24 mouse cellular contexts compared by ENCODE assay signal in genomic region chr13:3822105-3822504, GRCm38 (mm10). TPM values are rescaled to one million over a fixed set of nuclear protein-coding genes. Genes with fewer than 3 reads are reported as not detected.
DNase-seq lines count a peak whose midpoint lies in the region; ATAC-seq lines count a peak whose summit lies in the region.
"Had no signal": no experiment of that assay in that cellular context is flagged by ENCODE, and none has a peak within 500 bp of the region (broad histone marks: within the 10 kb centered on the region; RNA-seq: fewer than 3 reads in every experiment).

No protein-coding gene starts in this region.

- ATAC-seq in granulocyte monocyte progenitor cell, adult 5-6 weeks (replicated peaks; ENCODE audit: poor library complexity, severe bottlenecking) = peak; percentile 74
- ATAC-seq in megakaryocyte progenitor cell, adult 5-6 weeks (replicated peaks; ENCODE audit: poor library complexity) = peak; percentile 65
- no peak for ATAC-seq in monocyte, adult 5-6 weeks (replicated peaks; ENCODE audit: insufficient number of reproducible peaks, low FRiP score, low TSS enrichment, poor library complexity, severe bottlenecking)
- ATAC-seq: forebrain, postnatal 0 days had no signal

- intact Hi-C loops in left cerebral cortex, postnatal 14 days (cut with DNase I) = no loop called here

- peak; percentile 31 for DNase-seq in heart, adult 11 months
- no peak for DNase-seq in heart, postnatal 4 days
- peak; percentile 64 for DNase-seq in 416B (ENCODE audit: low read depth)
- no peak for DNase-seq in left cerebral cortex, postnatal 14 days (ENCODE audit: low spot score in 2 of 2)
- DNase-seq: adrenal gland, postnatal 14 days; cerebellum, adult 8-10 months; forebrain, postnatal 0 days; gastrocnemius, postnatal 14 days; heart, adult 2 months; heart, postnatal 14 days; kidney, adult 9 months; kidney, postnatal 36 days; layer of hippocampus, postnatal 36 days; lung, postnatal 4 days; right cerebral cortex, postnatal 14 days; thymus, postnatal 14 days had no signal

RNA-seq across cellular contexts. Expression of gene Calm4, which starts 15.5 kb away (rescaled TPM):
- total RNA-seq in heart, postnatal 4 days (2021) = not detected
- not detected in 2 replicates for total RNA-seq in granulocyte monocyte progenitor cell, adult 5-6 weeks (2014; fragmentation: Nextera tagmentation)
- not detected in 2 replicates for total RNA-seq in granulocyte monocyte progenitor cell, adult 5-6 weeks (2017)
- not detected in 2 replicates for total RNA-seq in megakaryocyte progenitor cell, adult 5-6 weeks (2015)
- not detected in 2 replicates for total RNA-seq in megakaryocyte progenitor cell, adult 5-6 weeks (2017)
- not detected for total RNA-seq in left cerebral cortex, postnatal 14 days (2021)
- total RNA-seq in monocyte, adult 5-6 weeks (2017) = not detected in 3 replicates
- total RNA-seq: adrenal gland, postnatal 14 days; CH12.LX; forebrain, postnatal 0 days; G1E; gastrocnemius, postnatal 14 days; heart, adult 2 months; heart, postnatal 14 days; layer of hippocampus, adult 8-10 months; layer of hippocampus, postnatal 36 days; left cerebral cortex, postnatal 25 days had no signal

RNA-seq across cellular contexts. Expression of gene Calml3, which starts 18.0 kb away (rescaled TPM):
- not detected for total RNA-seq in heart, postnatal 4 days (2021)
- not detected in 2 replicates for total RNA-seq in granulocyte monocyte progenitor cell, adult 5-6 weeks (2014; fragmentation: Nextera tagmentation)
- total RNA-seq in granulocyte monocyte progenitor cell, adult 5-6 weeks (2017) = not detected in 2 replicates
- not detected in 2 replicates for total RNA-seq in megakaryocyte progenitor cell, adult 5-6 weeks (2015)
- total RNA-seq in megakaryocyte progenitor cell, adult 5-6 weeks (2017) = not detected in 2 replicates
- not detected for total RNA-seq in left cerebral cortex, postnatal 14 days (2021)
- total RNA-seq in monocyte, adult 5-6 weeks (2017) = not detected in 3 replicates
- total RNA-seq: adrenal gland, postnatal 14 days; CH12.LX; forebrain, postnatal 0 days; gastrocnemius, postnatal 14 days; heart, adult 2 months; layer of hippocampus, adult 8-10 months; layer of hippocampus, postnatal 36 days; left cerebral cortex, postnatal 25 days had no signal

RNA-seq across cellular contexts. Expression of gene Calm5, which starts 31.9 kb away (rescaled TPM):
- total RNA-seq in heart, postnatal 4 days (2021) = not detected
- not detected in 2 replicates for total RNA-seq in granulocyte monocyte progenitor cell, adult 5-6 weeks (2014; fragmentation: Nextera tagmentation)
- not detected in 2 replicates for total RNA-seq in granulocyte monocyte progenitor cell, adult 5-6 weeks (2017)
- total RNA-seq in megakaryocyte progenitor cell, adult 5-6 weeks (2015) = not detected in 2 replicates
- total RNA-seq in megakaryocyte progenitor cell, adult 5-6 weeks (2017) = not detected in 2 replicates
- total RNA-seq in left cerebral cortex, postnatal 14 days (2021) = not detected
- total RNA-seq in monocyte, adult 5-6 weeks (2017) = not detected in 3 replicates
- total RNA-seq: adrenal gland, postnatal 14 days; CH12.LX; forebrain, postnatal 0 days; G1E; gastrocnemius, postnatal 14 days; heart, adult 2 months; heart, postnatal 14 days; layer of hippocampus, adult 8-10 months; layer of hippocampus, postnatal 36 days; left cerebral cortex, postnatal 25 days; midbrain, postnatal 0 days had no signal

Comparison
In these comparisons a context has a peak if more than half of its experiments do, and no peak if none do; other contexts are left out.
1. DNase-seq: peak in heart, adult 11 months (single experiment) and 416B (single experiment); none in heart, postnatal 4 days (single experiment) and left cerebral cortex, postnatal 14 days (0 of 2).